Mouse (Mus musculus) bone marrow macrophage, adult 2 months (primary cell): ENCODE data around the gene Phf5a. TPM values are rescaled to one million over a fixed set of nuclear protein-coding genes. Genes with fewer than 3 reads are reported as not detected.

Experiments used
- H3K27ac ChIP-seq: 2 replicates; pipeline ENCODE4 v1.5.1; 2012; ENCODE audit warnings: low read depth, low read length; ENCODE audit not compliant: insufficient read depth
- H3K4me1 ChIP-seq: 2 replicates; pipeline ENCODE4 v1.6.1; 2012; ENCODE audit warnings: low read length; ENCODE audit not compliant: control insufficient read depth, insufficient read depth
- H3K4me3 ChIP-seq: 2 replicates; pipeline ENCODE4 v1.5.1; 2012; ENCODE audit warnings: mild to moderate bottlenecking, low read length, moderate library complexity; ENCODE audit not compliant: insufficient read depth
- CTCF ChIP-seq: IDR thresholded peaks from 2 replicates; pipeline ENCODE4 v1.5.1; 2012; ENCODE audit warnings: low read depth, mild to moderate bottlenecking, low read length, moderate library complexity
- POLR2A ChIP-seq: IDR thresholded peaks from 2 replicates; pipeline ENCODE4 v1.6.1; 2012; ENCODE audit warnings: mild to moderate bottlenecking, low read depth, low read length, borderline replicate concordance
- polyA plus RNA-seq: library from polyadenylated mRNA; stranded (reverse); fragments of >200 nt; gene quantifications from 2 replicates; pipeline ENCODE4 v1.2.4, GENCODE M21; 2012; ENCODE audit not compliant: missing spikeins, insufficient read depth, insufficient read length

The Phf5a gene
- polyA plus RNA-seq, 1 experiment = 45.5 TPM

DNA sequence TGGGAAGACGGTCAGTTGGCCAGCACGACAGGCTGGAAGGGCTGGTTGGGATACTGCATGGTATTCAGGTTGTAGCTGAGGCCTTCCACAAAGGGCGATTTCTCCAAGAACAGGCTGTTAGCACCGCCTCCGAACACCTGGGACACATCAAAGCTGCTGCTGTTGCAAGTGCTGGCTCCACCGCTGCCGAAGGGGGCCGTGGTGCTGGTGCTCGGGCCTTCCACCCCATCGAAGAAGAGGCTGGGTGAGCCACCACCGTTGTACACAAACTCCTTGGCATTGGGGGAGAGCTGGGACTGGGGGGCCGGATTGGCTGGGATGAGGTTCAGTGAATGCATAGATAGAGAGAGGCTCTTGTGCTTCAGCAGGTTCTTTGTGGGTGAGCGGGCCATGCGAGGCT lies 21.0 kb downstream of the Phf5a start:
- no peak for TF ChIP-seq POLR2A
- no peak for TF ChIP-seq CTCF
- peaks cover 24% of the 10 kb centered on the region for H3K4me1 ChIP-seq
- H3K27ac ChIP-seq = no peak overlapping the region
- H3K4me3 ChIP-seq = no peak overlapping the region

DNA sequence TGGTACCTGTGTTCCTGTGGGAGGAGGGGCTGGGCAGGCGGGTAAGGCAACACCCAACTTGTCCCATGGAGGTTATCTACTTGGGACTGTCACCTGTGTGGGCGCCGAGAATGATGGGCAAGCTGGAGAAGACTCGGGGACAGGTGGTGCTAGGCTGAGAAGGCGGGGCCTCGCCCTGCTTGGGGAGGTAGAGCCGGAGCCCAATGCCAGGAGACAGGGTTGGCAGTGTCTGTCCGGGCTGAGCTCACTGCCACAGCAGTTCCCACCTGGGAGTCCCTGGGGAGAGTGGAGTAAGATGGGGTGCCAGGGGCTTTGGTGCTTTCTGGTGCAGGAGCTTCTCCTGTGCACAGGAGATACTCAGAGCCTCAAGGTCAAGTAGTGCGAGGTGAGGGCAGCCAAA lies 22.6 kb downstream of the Phf5a start:
- TF ChIP-seq POLR2A (no peak), CTCF (no peak)
- no peak overlapping the region for H3K4me3 ChIP-seq
- no peak overlapping the region for H3K27ac ChIP-seq
- H3K4me1 ChIP-seq = peaks cover 29% of the 10 kb centered on the region

DNA sequence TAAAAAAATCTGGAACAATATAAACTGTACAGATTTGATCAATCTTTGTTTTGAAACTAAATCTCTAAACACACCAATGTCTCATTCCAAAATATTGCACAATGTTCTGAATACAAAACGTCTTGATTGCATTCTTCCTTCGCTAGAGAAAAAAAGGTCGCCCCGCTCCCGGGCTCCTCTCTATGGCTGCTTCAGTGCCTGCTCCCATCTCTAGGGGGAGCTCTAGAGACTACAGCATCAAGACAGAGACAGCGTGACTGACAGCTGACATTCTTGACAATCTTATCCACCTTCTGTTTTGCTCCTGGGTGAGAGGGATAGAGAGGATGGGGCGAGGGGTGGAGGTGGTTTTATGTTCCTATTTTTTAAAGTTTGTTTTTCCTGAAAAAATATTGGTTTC lies 23.4 kb downstream of the Phf5a start:
- TF ChIP-seq POLR2A = no peak
- peak; percentile 60 for TF ChIP-seq CTCF
- Histone ChIP-seq H3K4me1 (peaks cover 29% of the 10 kb centered on the region), H3K4me3 (no peak overlapping the region), H3K27ac (no peak overlapping the region)

DNA sequence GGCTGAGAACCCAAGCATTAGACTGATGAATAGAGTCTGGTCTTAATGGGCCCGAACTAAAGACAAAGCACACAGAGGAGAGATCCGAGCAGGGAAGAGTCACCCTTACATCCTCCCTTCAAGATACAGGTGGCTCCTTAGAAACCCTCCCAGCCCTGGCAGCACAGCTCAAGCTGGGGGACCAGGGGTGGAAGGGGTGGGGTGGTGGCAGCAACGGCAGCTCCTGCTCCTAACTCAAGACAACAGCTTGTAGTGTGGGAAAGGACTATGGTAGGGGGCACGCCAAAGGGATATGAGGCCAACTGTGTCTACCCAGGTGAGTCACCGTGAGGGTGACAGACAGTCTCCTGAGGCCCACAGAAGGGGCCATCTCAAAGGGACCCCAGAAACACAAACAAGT lies 23.9 kb downstream of the Phf5a start:
- Histone ChIP-seq H3K27ac (no peak overlapping the region), H3K4me1 (peaks cover 29% of the 10 kb centered on the region), H3K4me3 (no peak overlapping the region)
- TF ChIP-seq CTCF (no peak), POLR2A (no peak)

DNA sequence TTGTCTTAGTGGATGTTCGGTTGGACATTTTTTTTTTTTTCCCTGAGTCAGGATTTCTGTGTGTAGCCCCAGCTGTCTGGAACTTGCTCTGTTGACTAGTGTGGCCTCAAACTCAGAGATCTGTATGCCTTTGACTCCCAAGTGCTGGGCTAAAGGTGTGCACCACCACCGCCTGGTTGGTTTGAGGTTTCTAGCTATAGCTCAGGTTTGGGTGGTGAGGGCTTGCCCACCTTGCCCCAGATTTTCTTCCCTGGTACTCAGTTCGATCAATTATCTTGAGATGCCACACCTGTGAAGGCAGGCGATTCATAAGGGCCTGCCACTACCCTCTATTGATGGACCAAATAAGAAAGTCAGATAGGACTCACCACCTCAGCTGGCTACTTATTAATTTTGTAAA lies 24.6 kb downstream of the Phf5a start:
- peaks cover 29% of the 10 kb centered on the region for H3K4me1 ChIP-seq
- H3K27ac ChIP-seq = no peak overlapping the region
- H3K4me3 ChIP-seq = no peak overlapping the region
- TF ChIP-seq CTCF (no peak), POLR2A (no peak)

DNA sequence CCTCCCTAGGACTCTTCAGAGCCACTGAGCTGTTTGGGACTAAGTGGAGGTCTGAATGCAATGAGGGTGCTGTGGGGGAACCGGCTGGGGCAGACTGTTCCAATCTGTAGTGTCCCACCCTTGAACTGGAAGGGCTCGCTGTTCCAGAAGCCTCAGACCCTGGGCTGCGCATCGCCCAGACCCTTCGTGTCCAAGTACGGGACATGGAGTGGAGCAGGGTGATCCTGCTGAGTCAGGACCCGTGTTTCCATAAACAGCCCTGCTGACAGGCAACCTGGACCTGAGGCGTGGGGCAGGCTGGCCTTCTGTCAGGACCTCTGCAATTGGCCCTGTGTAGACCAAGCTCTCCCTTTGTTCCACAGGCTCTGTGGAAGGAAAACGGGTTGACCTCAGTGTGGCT lies 25.0 kb downstream of the Phf5a start:
- H3K4me1 ChIP-seq = peaks cover 29% of the 10 kb centered on the region
- H3K27ac ChIP-seq = peak overlapping the region; percentile 5
- TF ChIP-seq CTCF (no peak), POLR2A (no peak)

DNA sequence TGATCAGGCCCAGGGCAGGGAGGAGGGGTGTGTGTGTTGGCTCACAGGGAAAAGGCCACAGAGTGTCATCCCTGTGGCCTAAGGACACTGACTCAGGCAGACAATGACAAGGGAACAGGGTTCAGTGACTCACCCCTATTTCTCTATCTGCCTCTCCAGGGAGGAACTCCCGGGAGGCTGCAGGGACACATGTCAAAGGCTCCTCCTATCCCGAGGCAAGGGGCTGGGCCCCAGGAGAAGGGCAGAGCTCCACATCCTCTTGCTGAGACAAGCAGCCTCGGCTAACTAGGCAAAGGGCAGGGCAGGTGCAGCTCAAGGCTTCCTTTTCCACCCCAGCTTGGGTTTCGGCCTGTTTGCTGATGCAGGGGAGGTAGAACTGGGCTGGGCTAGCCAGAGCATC lies 26.0 kb downstream of the Phf5a start:
- H3K27ac ChIP-seq = peak overlapping the region; percentile 51
- peaks cover 29% of the 10 kb centered on the region for H3K4me1 ChIP-seq
- no peak for TF ChIP-seq CTCF
- no peak for TF ChIP-seq POLR2A
- H3K4me3 ChIP-seq = no peak overlapping the region

More for the DNA sequence above, 25.0 kb downstream of the Phf5a start:
- H3K4me3 ChIP-seq = no peak overlapping the region

DNA sequence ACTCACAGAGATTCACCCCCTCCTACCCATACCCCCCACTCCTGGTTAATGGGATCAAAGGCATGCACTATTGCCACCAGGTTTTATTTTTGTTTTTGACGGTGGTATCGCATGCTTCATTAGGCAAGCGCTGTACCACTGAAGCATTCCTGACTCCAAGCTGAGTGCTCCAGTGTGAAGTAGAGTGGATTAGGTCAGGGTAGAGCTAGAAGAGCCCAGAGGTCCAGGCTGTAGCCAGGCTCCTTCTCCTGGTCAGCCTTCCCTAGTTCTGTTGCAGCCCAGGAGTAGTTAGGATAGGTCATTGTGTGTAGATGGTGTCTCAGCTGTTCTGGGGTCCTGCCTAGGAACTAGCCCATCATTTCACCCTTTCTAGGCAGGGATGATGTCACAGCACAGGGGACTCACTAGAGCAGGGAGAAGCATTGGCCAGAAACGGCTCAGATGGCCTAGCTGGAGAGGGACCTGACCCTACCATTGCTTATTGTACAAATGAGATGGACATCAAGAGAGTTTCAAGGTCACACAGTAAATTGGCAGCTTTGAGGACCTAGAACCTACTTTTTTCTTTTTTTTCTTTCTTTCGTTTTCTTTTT lies 26.6 kb downstream of the Phf5a start:
- Histone ChIP-seq H3K4me3 (no peak overlapping the region), H3K4me1 (peaks cover 29% of the 10 kb centered on the region), H3K27ac (peak overlapping the region; percentile 51)
- no peak for TF ChIP-seq CTCF

DNA sequence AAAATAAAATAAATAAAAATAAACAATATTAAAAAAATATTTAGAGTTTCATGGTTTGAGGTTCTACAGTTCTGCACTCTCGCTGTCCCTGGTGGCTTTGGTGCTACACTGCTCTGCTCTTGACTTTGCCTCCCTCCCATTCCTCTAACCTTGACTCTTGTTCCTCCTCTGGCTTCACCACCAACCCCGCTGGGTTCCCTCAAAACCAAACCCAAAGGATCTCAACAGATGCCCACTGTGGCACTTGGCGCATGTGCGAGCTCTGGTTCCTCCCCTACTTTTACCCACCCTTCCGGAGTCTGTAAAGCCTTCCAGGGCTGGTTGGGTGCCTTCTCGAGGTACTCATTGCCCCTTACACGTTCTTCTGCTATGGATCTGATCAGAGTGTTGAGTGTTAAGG lies 29.4 kb downstream of the Phf5a start:
- TF ChIP-seq POLR2A (no peak), CTCF (no peak)
- Histone ChIP-seq H3K4me3 (no peak overlapping the region), H3K27ac (no peak overlapping the region), H3K4me1 (peaks cover 34% of the 10 kb centered on the region)

DNA sequence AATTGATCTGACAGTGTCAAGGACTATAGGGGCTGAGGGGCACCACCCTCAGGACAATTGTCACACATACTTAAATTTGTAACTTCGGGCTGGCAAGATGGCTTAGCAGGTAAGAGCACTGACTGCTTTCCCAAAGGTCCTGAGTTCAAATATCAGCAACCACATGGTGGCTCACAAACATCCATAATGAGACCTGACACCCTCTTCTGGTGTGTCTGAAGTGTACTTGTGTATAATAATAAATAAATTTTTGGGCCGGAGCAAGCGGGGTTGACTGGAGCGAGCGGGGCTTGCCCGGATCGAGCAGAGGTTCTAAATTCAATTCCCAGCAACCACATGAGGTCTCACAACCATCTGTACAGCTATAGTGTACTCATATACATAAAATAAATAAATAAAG lies 31.4 kb downstream of the Phf5a start:
- no peak for TF ChIP-seq POLR2A
- no peak for TF ChIP-seq CTCF
- Histone ChIP-seq H3K27ac (no peak overlapping the region), H3K4me1 (peaks cover 33% of the 10 kb centered on the region)

DNA sequence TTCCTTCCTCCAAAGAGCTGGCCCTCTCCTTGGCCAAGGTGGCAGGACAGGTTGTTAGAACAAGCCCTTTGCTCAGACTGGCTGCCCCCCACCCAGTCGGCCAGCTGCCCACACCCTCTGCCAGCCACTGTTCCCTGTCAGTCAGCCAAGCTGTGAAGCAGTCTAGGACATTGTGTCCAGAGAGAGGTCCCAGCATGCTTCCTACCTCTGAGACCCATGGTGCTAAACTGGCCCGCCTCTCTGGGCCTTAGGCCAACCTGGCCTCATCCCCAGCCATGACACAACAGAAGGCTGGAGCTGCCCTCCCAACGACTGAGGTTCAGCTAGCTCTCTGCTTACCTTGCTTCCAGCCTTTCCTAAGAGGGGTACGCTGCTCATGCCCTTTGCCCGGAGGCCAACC lies 32.1 kb downstream of the Phf5a start:
- H3K4me3 ChIP-seq = no peak overlapping the region
- TF ChIP-seq CTCF (no peak), POLR2A (no peak)
- peaks cover 27% of the 10 kb centered on the region for H3K4me1 ChIP-seq
- no peak overlapping the region for H3K27ac ChIP-seq

More for the DNA sequence above, 31.4 kb downstream of the Phf5a start:
- H3K4me3 ChIP-seq = no peak overlapping the region
